Mouse (Mus musculus) 416B (cell line): ENCODE data around the gene Ephx1.
"Not testable (repeated sequence)": the region's sequence is repeated elsewhere in the genome, so short reads cannot be mapped to it uniquely, and the experiment has no call there.

Source experiments
- DNase-seq: peaks from one replicate; pipeline ENCODE4 v3.0.0; 2011; ENCODE audit warnings: low read depth

The Ephx1 gene

DNA sequence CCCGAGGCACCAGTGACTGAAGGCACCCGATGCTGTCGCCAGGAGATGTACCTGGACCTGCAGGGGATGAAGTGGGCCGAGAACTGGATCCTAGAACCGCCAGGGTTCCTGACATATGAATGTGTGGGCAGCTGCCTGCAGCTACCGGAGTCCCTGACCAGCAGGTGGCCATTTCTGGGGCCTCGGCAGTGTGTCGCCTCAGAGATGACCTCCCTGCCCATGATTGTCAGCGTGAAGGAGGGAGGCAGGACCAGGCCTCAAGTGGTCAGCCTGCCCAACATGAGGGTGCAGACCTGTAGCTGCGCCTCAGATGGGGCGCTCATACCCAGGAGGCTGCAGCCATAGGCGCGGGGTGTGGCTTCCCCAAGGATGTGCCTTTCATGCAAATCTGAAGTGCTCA is 83.1 kb downstream of the Ephx1 start:
- not testable (repeated sequence) for DNase-seq

DNA sequence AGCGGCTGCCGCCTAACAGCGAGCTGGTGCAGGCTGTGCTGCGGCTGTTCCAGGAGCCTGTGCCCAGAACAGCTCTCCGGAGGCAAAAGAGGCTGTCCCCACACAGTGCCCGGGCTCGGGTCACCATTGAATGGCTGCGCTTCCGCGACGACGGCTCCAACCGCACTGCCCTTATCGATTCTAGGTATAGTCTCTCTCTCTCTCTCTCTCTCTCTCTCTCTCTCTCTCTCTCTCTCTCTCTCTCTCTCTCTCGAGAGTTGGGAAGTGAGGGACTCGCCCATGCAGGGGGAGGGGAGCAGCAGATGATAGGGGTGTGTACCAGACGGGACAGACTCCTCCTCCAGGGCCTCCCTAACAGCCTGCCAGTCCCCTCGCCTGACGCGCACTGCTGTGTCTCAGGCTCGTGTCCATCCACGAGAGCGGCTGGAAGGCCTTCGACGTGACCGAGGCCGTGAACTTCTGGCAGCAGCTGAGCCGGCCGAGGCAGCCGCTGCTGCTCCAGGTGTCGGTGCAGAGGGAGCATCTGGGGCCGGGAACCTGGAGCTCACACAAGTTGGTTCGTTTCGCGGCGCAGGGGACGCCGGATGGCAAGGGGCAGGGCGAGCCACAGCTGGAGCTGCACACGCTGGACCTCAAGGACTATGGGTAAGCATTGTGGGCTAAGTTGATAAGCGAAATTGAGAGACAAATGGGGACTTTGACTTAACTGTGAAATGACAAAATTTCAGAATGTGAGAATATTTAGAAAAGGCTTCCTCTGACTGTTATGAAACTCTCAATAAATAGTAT is 83.9 kb downstream of the Ephx1 start:
- not testable (repeated sequence) for DNase-seq

DNA sequence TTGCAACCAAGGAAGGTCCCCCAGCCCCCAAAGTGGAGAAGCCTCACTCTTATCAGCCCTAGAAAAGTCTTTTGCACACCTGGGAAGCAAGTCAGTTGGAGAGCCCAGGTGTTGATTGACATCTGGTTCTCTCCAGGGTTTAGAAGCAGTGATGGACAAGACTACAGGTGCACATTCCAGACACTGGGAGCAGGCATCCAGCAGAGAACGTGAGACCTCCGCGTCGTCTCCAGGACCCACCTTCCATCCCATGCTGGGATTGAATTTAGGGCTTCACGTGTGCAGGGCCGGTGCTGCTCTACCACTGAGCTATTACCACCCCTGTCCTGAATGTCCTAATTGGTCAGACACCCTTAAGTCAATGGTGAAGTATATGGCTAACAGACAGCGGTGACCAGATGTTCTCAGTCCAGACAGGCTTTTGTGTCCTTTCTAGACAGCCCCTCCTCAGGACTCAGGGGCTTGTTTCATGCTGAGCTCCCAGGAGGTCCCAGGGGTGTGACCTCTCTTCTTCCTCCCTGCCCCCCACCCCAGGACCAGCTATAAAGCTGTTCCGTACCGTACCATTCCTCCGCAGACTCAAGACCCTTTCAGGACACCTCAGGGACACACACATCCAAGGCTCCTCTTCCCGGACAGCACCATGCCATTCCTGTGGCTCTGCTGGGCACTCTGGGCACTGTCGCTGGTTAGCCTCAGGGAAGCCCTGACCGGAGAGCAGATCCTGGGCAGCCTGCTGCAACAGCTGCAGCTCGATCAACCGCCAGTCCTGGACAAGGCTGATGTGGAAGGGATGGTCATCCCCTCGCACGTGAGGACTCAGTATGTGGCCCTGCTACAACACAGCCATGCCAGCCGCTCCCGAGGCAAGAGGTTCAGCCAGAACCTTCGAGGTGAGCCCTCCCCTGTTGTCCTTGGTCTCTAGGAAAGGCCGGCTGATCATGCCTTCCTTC is 86.0 kb downstream of the Ephx1 start, which contains the start of gene Lefty1:
Gene Lefty1, plus strand, starts transcription at position 556 of the 953 bp plus-strand sequence.
- DNase-seq = no peak

DNA sequence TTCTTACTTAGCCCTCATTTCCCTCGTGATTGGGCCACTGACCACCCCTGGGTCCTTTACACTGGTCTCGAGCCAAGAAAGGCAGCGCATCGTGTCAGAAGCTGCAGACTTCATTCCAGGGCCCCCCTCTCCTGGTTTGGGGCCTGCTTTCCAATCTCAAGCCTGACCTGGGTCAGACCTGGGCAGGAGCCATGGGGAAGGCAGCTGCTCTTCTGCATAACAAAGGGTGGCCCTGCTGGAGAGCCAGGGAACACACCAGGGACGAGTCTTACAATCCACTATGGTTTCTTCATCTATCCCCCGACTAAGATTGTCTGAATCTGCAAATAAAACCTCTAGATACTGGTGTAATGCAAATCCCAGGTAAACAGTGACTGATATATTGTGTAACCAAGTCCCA is 87.0 kb downstream of the Ephx1 start:
- no peak for DNase-seq

DNA sequence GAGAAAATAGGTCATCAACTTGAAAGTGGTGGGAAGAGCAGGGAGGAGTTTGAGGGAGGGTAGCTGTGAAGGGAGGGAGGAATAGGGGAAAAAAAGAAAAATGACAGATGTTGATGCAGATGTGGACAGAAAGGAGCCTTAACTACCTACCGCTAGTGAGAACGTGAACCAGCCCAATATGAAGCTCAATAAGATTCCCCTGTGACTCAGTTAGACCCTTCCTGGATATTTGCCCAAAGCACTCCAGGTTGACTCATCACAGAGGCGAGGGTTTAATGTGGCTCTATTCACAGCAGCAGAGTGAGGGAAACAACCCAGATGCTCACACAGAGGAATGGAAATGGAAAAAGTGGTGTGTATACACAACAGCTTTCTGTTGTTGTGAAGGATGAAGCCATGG is 89.6 kb downstream of the Ephx1 start:
- DNase-seq = peak; percentile 70

DNA sequence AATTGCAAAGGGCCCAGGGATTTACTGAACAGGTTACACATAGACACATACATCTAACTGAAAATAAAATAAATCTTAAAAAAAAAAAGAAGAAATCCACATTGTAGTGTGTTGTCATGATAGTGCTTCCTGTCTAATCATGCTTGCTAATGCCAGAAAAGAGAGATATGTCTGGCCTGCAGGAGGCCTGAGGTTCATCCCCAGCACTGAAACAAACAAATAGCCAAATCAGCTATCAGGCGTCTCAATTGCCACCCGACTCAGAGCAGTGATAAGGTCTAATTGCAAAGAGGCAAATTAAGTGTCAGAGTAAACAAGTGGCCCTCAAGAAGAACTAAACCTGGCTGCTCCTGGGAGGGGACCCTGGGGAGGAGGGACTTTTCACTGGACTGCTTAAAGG is 91.1 kb downstream of the Ephx1 start:
- DNase-seq = no peak

DNA sequence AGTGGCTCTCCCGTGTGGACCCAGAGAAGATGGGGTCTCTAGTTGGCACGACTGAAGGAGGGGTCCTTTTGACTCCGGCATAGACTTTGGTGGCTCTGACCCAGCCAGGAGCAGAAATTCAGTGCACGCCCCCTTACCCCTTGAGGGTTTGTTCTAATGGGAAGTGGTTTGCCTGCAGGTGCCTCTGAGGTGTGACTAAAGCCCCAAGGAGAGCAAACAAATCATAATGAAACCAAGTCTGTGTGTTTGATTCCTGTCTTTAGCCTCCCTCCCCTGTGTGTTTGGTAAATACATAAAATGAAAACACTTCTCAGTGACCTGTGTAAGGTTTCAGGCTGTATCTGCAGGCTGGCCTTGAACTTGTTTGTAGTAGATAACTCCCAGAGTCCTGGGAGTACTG is 94.4 kb downstream of the Ephx1 start:
- DNase-seq = no peak
